Mouse (Mus musculus) lung, embryonic 14.5 days (tissue): ENCODE results near the gene Sh3pxd2a. TPM values are rescaled to one million over a fixed set of nuclear protein-coding genes. Genes with fewer than 3 reads are reported as not detected.

Experiments used
- ATAC-seq: fragments of 200-750 bp; cut with Nextera tagmentation; 2 replicates; pipeline ENCODE4 v1.8.0; 2017; ENCODE audit warnings: mild to moderate bottlenecking, moderate TSS enrichment, moderate library complexity; ENCODE audit not compliant: insufficient read depth
- DNase-seq: peaks from one replicate; pipeline ENCODE4 v3.0.0-alpha.2; 2015
- H3K27ac ChIP-seq: fragments of 300-500 bp; sonication (generic); 2 replicates; pipeline ENCODE4 v1.5.1; 2014; ENCODE audit warnings: low read depth, mild to moderate bottlenecking, moderate library complexity
- H3K27me3 ChIP-seq: fragments of 300-500 bp; sonication (generic); 2 replicates; pipeline ENCODE4 v1.6.1; 2014; ENCODE audit warnings: low read length, control low read depth; ENCODE audit not compliant: insufficient read depth
- H3K36me3 ChIP-seq: fragments of 300-500 bp; sonication (generic); 2 replicates; pipeline ENCODE4 v1.6.1; 2014; ENCODE audit warnings: control low read depth; ENCODE audit not compliant: insufficient read depth
- H3K4me1 ChIP-seq: fragments of 300-500 bp; sonication (generic); 2 replicates; pipeline ENCODE4 v1.6.1; 2014; ENCODE audit warnings: antibody characterized with exemption, control low read depth; ENCODE audit not compliant: insufficient read depth
- H3K4me2 ChIP-seq: fragments of 300-500 bp; sonication (generic); 2 replicates; pipeline ENCODE4 v1.6.1; 2014; ENCODE audit warnings: mild to moderate bottlenecking
- H3K4me3 ChIP-seq: fragments of 300-500 bp; sonication (generic); 2 replicates; pipeline ENCODE4 v1.5.1; 2014; ENCODE audit warnings: low read depth, low read length
- H3K9ac ChIP-seq: fragments of 300-500 bp; sonication (generic); 2 replicates; pipeline ENCODE4 v1.6.1; 2014
- H3K9me3 ChIP-seq: fragments of 300-500 bp; sonication (generic); 2 replicates; pipeline ENCODE4 v1.6.1; 2016; ENCODE audit warnings: low read depth, low read length, control low read depth
- CTCF ChIP-seq: IDR thresholded peaks from 2 replicates; pipeline ENCODE4 v1.5.1; 2016; ENCODE audit warnings: antibody characterized with exemption, low read depth
- WGBS: fragments of 180-500 bp; shearing (Covaris S2); extraction: QIAGEN DNeasy Blood & Tissue Kit; methylation state at CpG from one replicate; pipeline ENCODE4 v1.1.7; 2014; 5-methylcytosine and 5-hydroxymethylcytosine counted together
- polyA plus RNA-seq: library from polyadenylated mRNA; unstranded; fragments of >200 nt; fragmentation: Nextera tagmentation; extraction: Ambion mirVana; gene quantifications from 2 replicates; pipeline ENCODE4 v1.2.1, GENCODE M21; 2014

Gene Sh3pxd2a
- polyA plus RNA-seq, 1 experiment from 2014 or later: 12.0 TPM

DNA sequence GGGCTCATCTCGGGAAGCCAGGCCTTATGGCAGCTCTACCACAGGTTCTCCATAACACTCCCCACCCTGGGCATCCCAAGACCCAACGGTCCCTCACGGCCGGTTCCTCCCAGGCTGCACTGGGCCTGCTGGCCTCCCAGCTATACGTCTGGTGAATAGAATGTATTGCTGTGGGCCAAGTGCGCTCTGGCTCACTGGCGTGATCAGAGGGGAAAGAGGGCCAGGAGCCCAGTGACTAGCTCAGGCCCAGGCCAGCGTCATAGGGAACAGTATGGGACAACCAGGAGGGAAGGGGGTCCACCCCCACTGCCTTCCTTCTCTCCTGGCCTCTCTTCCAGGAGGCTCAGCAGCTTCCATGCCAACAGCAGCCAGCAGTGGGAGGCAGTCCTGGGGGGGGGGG, 145.1 kb downstream of the Sh3pxd2a start:
- no peak overlapping the region; the same call in 1 of the 2 replicates for H3K9ac ChIP-seq
- H3K36me3 ChIP-seq: no peaks in the 10 kb centered on the region
- H3K27me3 ChIP-seq: no peaks in the 10 kb centered on the region
- H3K4me3 ChIP-seq: peak overlapping the region; percentile 39
- H3K27ac ChIP-seq: peak overlapping the region; percentile 89; the same call in 1 of the 2 replicates
- DNase-seq: no peak
- WGBS: 66% methylated on average over 8 of the region's 8 CpGs
- peak overlapping the region; percentile 67 for H3K4me2 ChIP-seq
- no peak for TF ChIP-seq CTCF
- H3K9me3 ChIP-seq: no peaks in the 10 kb centered on the region
- H3K4me1 ChIP-seq: peaks cover 71% of the 10 kb centered on the region
- ATAC-seq: no peak

DNA sequence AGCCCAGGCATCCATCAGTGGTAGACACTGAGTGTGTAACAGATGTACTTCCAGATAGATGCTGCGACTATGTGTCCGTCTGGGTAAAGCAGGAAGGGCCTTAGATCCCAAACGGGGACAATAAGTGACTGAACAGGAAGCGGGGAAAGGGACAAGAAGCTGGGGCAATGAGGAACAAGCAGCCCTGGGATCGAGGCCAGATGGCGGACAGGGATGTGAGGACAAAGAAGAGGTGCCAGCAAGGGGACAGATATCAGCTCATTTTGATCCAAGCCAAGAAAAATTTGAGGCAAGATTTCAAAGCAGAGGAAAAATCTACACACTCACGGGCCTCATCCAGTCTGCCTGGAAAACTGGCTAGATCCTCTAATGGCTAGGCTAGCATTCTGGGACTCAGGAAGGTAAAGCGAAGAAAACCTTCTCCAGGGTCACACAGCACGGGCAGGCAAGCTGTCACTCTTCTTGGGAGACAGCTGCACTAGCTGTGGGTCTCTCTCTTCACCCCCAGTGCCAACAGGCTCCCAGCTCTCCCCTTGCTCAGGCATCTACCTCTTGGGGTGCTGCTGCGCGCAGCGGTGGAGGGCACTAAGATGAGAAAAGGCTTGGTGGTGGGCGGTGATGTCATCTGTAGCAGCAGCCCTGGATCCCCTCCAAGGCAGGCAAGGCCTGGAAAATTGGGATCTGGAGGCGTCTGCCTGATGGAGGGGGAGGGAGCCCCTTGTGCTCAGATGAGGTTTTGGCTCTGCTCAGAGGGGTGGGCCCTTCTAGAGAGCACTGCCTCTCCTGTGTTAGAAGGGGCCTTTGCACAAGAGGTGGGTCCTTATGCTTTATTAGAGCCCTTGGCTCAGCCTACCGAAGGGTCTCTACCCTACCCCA, 146.9 kb downstream of the Sh3pxd2a start:
- H3K4me1 ChIP-seq: peaks cover 65% of the 10 kb centered on the region
- H3K36me3 ChIP-seq: peaks cover 2% of the 10 kb centered on the region; the same call in 1 of the 2 replicates
- ATAC-seq: peak; percentile 22; the same call in 1 of the 2 replicates
- H3K4me2 ChIP-seq: peak overlapping the region; percentile 67
- H3K27me3 ChIP-seq: no peaks in the 10 kb centered on the region
- peak overlapping the region; percentile 89 for H3K27ac ChIP-seq
- H3K4me3 ChIP-seq: no peak overlapping the region
- TF ChIP-seq CTCF: no peak
- H3K9ac ChIP-seq: peak overlapping the region; percentile 43
- H3K9me3 ChIP-seq: no peaks in the 10 kb centered on the region
- peak; percentile 91 for DNase-seq
- WGBS: 36% methylated on average over 15 of the region's 15 CpGs

GRCm38 (mm10) chr19:47316288-47317062, 147.7 kb downstream of the Sh3pxd2a start:
- no peak for ATAC-seq
- Histone ChIP-seq H3K4me3 (no peak overlapping the region), H3K4me2 (peak overlapping the region; percentile 67), H3K9me3 (no peaks in the 10 kb centered on the region), H3K9ac (peak overlapping the region; percentile 43; the same call in 1 of the 2 replicates), H3K4me1 (peaks cover 60% of the 10 kb centered on the region), H3K27ac (peak overlapping the region; percentile 89), H3K36me3 (peaks cover 9% of the 10 kb centered on the region), H3K27me3 (no peaks in the 10 kb centered on the region)
- 59% methylated on average over 19 of the region's 19 CpGs for WGBS
- DNase-seq: no peak
- no peak for TF ChIP-seq CTCF

DNA sequence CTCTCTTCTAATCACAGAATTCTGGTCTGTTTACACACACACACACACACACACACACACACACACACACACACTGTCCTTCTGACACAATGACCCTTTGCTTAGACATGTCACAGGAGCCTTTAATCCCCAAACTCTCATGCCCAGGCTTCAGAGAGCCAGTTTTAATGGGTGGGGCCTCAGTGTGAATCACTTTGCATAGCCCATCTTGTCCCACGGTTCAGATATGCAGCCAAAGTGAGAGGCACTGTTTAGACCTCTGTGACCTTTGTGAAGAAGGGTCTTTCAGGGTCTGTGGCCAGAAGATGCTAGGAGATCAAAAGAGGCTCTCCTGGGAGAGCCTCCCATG, 148.3 kb downstream of the Sh3pxd2a start:
- Histone ChIP-seq H3K4me2 (no peak overlapping the region), H3K27ac (peak overlapping the region; percentile 97; the same call in 1 of the 2 replicates), H3K4me1 (peaks cover 55% of the 10 kb centered on the region), H3K9ac (no peak overlapping the region), H3K27me3 (no peaks in the 10 kb centered on the region), H3K36me3 (peaks cover 14% of the 10 kb centered on the region), H3K4me3 (no peak overlapping the region), H3K9me3 (no peaks in the 10 kb centered on the region)
- ATAC-seq (no peak), DNase-seq (no peak)
- WGBS: 4% methylated on average over 1 of the region's 1 CpGs
- no peak for TF ChIP-seq CTCF

DNA sequence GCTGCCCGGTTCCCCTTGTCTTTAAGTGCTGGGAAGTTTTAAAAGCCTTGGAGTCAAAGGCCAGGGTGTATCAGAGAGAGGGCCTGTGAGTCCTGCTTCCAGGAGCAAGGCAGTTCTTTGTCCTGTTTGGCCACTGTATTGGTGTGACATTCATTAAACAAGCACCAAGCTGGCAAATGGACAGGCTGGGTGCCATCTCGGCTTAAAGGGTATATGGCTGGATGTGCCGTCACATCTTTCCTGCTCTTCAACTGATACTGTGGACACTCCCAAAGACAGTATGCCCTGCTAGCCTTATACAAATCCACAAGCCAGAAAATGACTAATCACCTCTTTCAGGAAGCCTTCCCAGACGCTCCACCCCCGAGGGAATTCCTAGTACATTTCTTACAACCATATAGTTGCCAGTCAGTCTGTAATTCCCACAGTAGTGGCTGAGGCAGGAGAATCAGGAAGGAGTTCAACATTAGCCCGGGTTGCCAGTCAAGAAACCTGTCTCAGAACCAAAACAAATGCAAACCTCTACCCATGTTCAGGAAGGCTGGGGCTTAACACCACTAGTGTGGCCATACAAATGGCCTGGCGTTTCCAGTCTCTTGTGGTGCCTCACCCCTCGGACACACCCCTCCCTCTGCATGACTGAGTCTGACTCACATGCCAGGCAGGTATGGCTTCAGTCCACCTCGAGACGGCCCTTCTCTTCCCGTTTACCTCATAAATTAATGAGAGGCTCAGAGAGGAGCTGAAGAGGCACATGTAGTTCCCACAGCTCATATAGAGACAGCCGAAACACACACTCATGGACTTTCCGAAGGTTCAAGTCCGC, 148.9 kb downstream of the Sh3pxd2a start:
- peaks cover 17% of the 10 kb centered on the region for H3K36me3 ChIP-seq
- no peaks in the 10 kb centered on the region for H3K27me3 ChIP-seq
- peak overlapping the region; percentile 97 for H3K27ac ChIP-seq
- H3K4me2 ChIP-seq: peak overlapping the region; percentile 94
- DNase-seq (no peak), ATAC-seq (0 out of 2 replicates have a peak, but pooled peaks have one; percentile 2)
- peak overlapping the region; percentile 87; the same call in 1 of the 2 replicates for H3K9ac ChIP-seq
- 40% methylated on average over 14 of the region's 14 CpGs for WGBS
- no peaks in the 10 kb centered on the region for H3K9me3 ChIP-seq
- no peak for TF ChIP-seq CTCF
- H3K4me3 ChIP-seq: peak overlapping the region; percentile 63
- H3K4me1 ChIP-seq: peaks cover 49% of the 10 kb centered on the region

GRCm38 (mm10) chr19:47314076-47314941, 149.9 kb downstream of the Sh3pxd2a start:
- peaks cover 39% of the 10 kb centered on the region for H3K4me1 ChIP-seq
- no peak for TF ChIP-seq CTCF
- peaks cover 26% of the 10 kb centered on the region for H3K36me3 ChIP-seq
- no peaks in the 10 kb centered on the region for H3K9me3 ChIP-seq
- H3K27ac ChIP-seq: peak overlapping the region; percentile 97
- H3K4me3 ChIP-seq: peak overlapping the region; percentile 63
- 3% methylated on average over 49 of the region's 49 CpGs for WGBS
- ATAC-seq (peak; percentile 84), DNase-seq (peak; percentile 93)
- H3K27me3 ChIP-seq: no peaks in the 10 kb centered on the region
- peak overlapping the region; percentile 87 for H3K9ac ChIP-seq
- peak overlapping the region; percentile 94 for H3K4me2 ChIP-seq
